Mouse (Mus musculus) kidney, adult 18-20 months (tissue): ENCODE data around the gene Bcas2.

ENCODE experiments used
- DNase-seq: peaks from one replicate; pipeline ENCODE4 v3.0.0; 2021

Gene Bcas2

GRCm38 (mm10) chr3:103223752-103224151, 52.3 kb downstream of the Bcas2 start:
- DNase-seq, result peak; percentile 18

GRCm38 (mm10) chr3:103224231-103224765, 52.8 kb downstream of the Bcas2 start:
- DNase-seq, result no peak

DNA sequence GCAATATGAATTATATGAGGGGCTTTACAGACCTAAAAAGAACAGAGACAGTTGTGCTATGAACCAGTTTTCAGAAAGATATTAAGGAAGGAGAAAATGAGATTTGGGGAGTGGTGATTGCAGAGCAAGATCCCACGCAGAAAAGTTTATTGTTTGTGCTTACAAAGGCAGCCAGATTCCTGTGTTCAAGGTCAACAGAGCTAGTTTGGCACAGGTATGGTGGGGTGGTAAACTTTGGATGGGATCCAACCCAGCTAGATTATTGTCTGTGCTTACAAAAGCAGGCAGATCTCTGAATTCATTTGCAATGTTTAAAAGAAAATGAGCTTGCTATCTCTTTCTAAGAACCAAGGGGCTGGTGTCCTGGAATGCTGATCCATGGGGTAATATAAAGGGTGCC, 56.3 kb downstream of the Bcas2 start:
- no peak for DNase-seq
